Comparison of ENCODE assay signal across 26 mouse cellular contexts in genomic region chr6:27789151-27789550, GRCm38 (mm10).
DNase-seq lines count a peak whose midpoint lies in the region; TF ChIP-seq lines count a peak whose summit lies in the region.
"Had no signal": no experiment of that assay in that cellular context is flagged by ENCODE, and none has a peak within 500 bp of the region (broad histone marks: within the 10 kb centered on the region; RNA-seq: fewer than 3 reads in every experiment).

No protein-coding gene starts in this region.

- DNase-seq in frontal cortex, postnatal 36 days (ENCODE audit: low spot score in 2 of 2) = peak; percentile 23 to 70
- DNase-seq in frontal cortex, postnatal 25 days (ENCODE audit: low spot score in 2 of 2) = no peak
- DNase-seq in left cerebral cortex, adult 2 months (ENCODE audit: extremely low spot score in 1 of 2, low spot score in 2 of 2) = peak in 1 of 2 experiments; percentile 10
- no peak for DNase-seq in left cerebral cortex, postnatal 4 days
- DNase-seq in left cerebral cortex, postnatal 14 days (ENCODE audit: low spot score in 2 of 2) = peak; percentile 32 to 52
- peak; percentile 86 for DNase-seq in telencephalon, adult 2 months (ENCODE audit: low read depth, low spot score)
- DNase-seq in embryo, embryonic 11 days = no peak
- DNase-seq: adrenal gland, postnatal 14 days; cerebellum, adult 11-12 months; cerebellum, adult 9-11 months; heart, postnatal 10 days; kidney, adult 9 months; kidney, postnatal 10 days; liver, postnatal 0 days; lung, postnatal 4 days; thymus, postnatal 4 days had no signal

- intact Hi-C loops in left cerebral cortex, adult 2 months (cut with DNase I) = loop anchor here (1.0 kb wide), 1 partner anchor 100 kb away; no protein-coding TSS in a partner anchor
- intact Hi-C loops in left cerebral cortex, postnatal 4 days (cut with DNase I) = no loop called here
- intact Hi-C loops in left cerebral cortex, postnatal 14 days (cut with DNase I) = no loop called here

- no peak for TF ChIP-seq CTCF in left cerebral cortex, adult 2 months (IDR thresholded peaks at IDR 0.05)

- H3K4me3 ChIP-seq in left cerebral cortex, adult 2 months = no peak overlapping the region
- H3K4me3 ChIP-seq: embryonic facial prominence, embryonic 13.5 days; forebrain, embryonic 10.5 days; heart, embryonic 13.5 days; limb, embryonic 13.5 days; liver, embryonic 12.5 days; megakaryocyte, embryonic 14.5 days; midbrain, embryonic 12.5 days; myocyte; neural tube, embryonic 13.5 days had no signal

- peak overlapping the region; percentile 62 for H3K27ac ChIP-seq in left cerebral cortex, adult 2 months
- H3K27ac ChIP-seq: embryonic facial prominence, embryonic 13.5 days; forebrain, embryonic 10.5 days; heart, embryonic 13.5 days; hindbrain, embryonic 14.5 days; limb, embryonic 13.5 days; liver, embryonic 12.5 days; midbrain, embryonic 12.5 days; neural tube, embryonic 13.5 days had no signal

Comparison
In these comparisons a context has a peak if more than half of its experiments do, and no peak if none do; other contexts are left out.
1. DNase-seq: peak in frontal cortex, postnatal 36 days (2 of 2), left cerebral cortex, postnatal 14 days (2 of 2) and telencephalon, adult 2 months (single experiment); none in frontal cortex, postnatal 25 days (0 of 2), left cerebral cortex, postnatal 4 days (single experiment) and embryo, embryonic 11 days (single experiment).